Mouse (Mus musculus) forebrain, embryonic 10.5 days (tissue): ENCODE measurements around the gene Aars2. TPM values are rescaled to one million over a fixed set of nuclear protein-coding genes. Genes with fewer than 3 reads are reported as not detected.

Experiments
- DNase-seq: peaks from one replicate; pipeline ENCODE4 v3.0.0-alpha.2; 2017; ENCODE audit warnings: low spot score; ENCODE audit errors: extremely low spot score
- H3K27ac ChIP-seq: fragments of 300-500 bp; sonication (generic); 2 replicates; pipeline ENCODE4 v1.5.1; 2016; ENCODE audit warnings: mild to moderate bottlenecking
- H3K27me3 ChIP-seq: fragments of 300-500 bp; sonication (generic); 2 replicates; pipeline ENCODE4 v1.6.1; 2016; ENCODE audit warnings: mild to moderate bottlenecking; ENCODE audit not compliant: poor library complexity, severe bottlenecking
- H3K36me3 ChIP-seq: fragments of 300-500 bp; sonication (generic); replicated peaks from 2 replicates; pipeline ENCODE4 v1.6.1; 2016; ENCODE audit warnings: mild to moderate bottlenecking, moderate library complexity
- H3K4me1 ChIP-seq: fragments of 300-500 bp; sonication (generic); 2 replicates; pipeline ENCODE4 v1.6.1; 2016
- H3K4me3 ChIP-seq: fragments of 300-500 bp; sonication (generic); 2 replicates; pipeline ENCODE4 v1.5.1; 2016; ENCODE audit warnings: mild to moderate bottlenecking, moderate library complexity
- H3K9me3 ChIP-seq: fragments of 300-500 bp; sonication (generic); 2 replicates; pipeline ENCODE4 v1.6.1; 2016; ENCODE audit warnings: mild to moderate bottlenecking, moderate library complexity
- WGBS: fragments of 180-500 bp; shearing (Covaris S2); methylation state at CpG from one replicate; pipeline ENCODE4 v1.1.7; 2016; 5-methylcytosine and 5-hydroxymethylcytosine counted together
- polyA plus RNA-seq: library from polyadenylated mRNA; unstranded; fragments of >200 nt; fragmentation: Nextera tagmentation; extraction: Ambion mirVana; gene quantifications from 2 replicates; pipeline ENCODE4 v1.2.1, GENCODE M21; 2016

Gene Aars2
- 33.9 and 35.1 TPM in 2 replicates for polyA plus RNA-seq

DNA sequence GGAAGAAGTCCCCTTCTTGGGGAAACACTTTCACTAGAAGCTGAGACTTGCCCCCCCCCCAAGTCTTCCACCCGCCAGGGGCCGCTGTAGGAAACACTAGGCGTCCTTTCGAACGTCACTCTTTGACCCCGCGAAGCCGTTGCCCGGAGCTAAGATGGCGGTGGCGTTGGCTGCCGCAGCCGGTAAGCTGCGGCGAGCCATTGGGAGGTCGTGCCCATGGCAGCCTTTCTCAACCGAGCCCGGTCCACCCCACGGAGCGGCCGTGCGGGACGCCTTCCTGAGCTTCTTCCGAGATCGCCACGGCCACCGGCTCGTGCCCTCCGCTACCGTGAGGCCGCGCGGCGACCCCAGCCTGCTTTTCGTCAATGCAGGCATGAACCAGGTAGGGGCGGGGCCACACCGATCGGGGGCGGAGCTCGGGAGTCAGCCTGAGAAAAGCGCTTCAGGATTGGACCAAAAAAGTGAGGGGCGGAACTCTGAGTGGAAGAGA lies at the start of gene Aars2:
Aars2 (plus strand) TSS at position 142 of the 490 bp plus-strand sequence.
- under 1% methylated on average over 42 of the region's 42 CpGs for WGBS
- H3K9me3 ChIP-seq: no peaks in the 10 kb centered on the region
- no peaks in the 10 kb centered on the region; the same call in 1 of the 2 replicates for H3K27me3 ChIP-seq
- peaks cover 35% of the 10 kb centered on the region for H3K36me3 ChIP-seq
- peak within 1 kb of the TSS; percentile 96 for H3K27ac ChIP-seq
- peak within 1 kb of the TSS; percentile 67 for H3K4me3 ChIP-seq
- peaks cover 19% of the 10 kb centered on the region for H3K4me1 ChIP-seq
- DNase-seq: peak; percentile 93

DNA sequence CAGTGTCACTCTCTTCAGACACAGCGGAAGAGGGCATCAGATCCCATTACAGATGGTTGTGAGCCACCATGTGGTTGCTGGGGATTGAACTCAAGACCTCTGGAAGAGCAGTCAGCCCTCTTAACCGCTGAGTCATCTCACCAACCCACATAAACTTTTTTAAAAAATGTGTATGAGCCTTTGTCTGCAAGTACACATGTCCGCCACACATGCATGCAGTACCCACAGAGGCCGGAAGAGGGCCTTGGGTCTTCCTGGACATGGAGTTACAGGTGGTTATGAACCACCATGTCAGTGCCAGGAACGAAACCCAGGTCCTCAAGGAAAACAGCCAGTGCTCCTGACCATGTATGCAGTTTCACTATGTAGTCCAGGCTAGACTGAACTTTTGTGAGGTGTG lies 49.2 kb upstream of the Aars2 start:
- H3K4me1 ChIP-seq: peaks cover 13% of the 10 kb centered on the region
- WGBS: 92% methylated on average over 5 of the region's 5 CpGs
- H3K4me3 ChIP-seq: no peak overlapping the region
- no peak for DNase-seq
- H3K27ac ChIP-seq: no peak overlapping the region
- H3K36me3 ChIP-seq: no peaks in the 10 kb centered on the region
- no peaks in the 10 kb centered on the region for H3K9me3 ChIP-seq
- no peaks in the 10 kb centered on the region for H3K27me3 ChIP-seq

GRCm38 (mm10) chr17:45458516-45458915 lies 48.1 kb upstream of the Aars2 start:
- H3K27ac ChIP-seq: no peak overlapping the region
- H3K36me3 ChIP-seq: no peaks in the 10 kb centered on the region
- no peak for DNase-seq
- no peaks in the 10 kb centered on the region for H3K9me3 ChIP-seq
- peaks cover 13% of the 10 kb centered on the region for H3K4me1 ChIP-seq
- 83% methylated on average over 4 of the region's 4 CpGs for WGBS
- no peak overlapping the region for H3K4me3 ChIP-seq
- H3K27me3 ChIP-seq: no peaks in the 10 kb centered on the region

GRCm38 (mm10) chr17:45459062-45459461 lies 47.6 kb upstream of the Aars2 start:
- WGBS: 83% methylated on average over 8 of the region's 8 CpGs
- H3K27ac ChIP-seq: no peak overlapping the region
- no peak for DNase-seq
- H3K27me3 ChIP-seq: no peaks in the 10 kb centered on the region
- no peaks in the 10 kb centered on the region for H3K36me3 ChIP-seq
- H3K4me3 ChIP-seq: no peak overlapping the region
- H3K9me3 ChIP-seq: no peaks in the 10 kb centered on the region
- peaks cover 13% of the 10 kb centered on the region for H3K4me1 ChIP-seq

DNA sequence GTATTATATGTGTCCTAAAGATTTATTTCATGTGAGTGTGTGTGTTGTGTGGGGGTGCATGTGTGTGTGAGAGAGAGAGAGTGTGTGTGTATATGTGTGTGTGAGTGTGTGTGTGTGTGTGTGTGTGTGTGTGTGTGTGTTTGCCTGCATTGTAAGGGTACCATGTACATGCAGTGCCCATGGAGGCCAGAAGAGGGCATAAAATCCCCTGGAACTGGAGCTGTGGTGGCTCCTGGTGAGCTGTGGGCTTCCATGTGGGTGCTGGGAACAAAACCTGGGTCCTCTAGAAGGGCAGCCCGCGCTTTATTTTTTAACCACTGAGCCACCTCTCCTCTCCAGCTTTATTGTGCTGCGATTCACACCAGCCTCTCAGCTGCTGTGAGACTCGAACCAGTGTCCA lies 44.1 kb upstream of the Aars2 start:
- H3K36me3 ChIP-seq: no peaks in the 10 kb centered on the region
- 91% methylated on average over 4 of the region's 4 CpGs for WGBS

GRCm38 (mm10) chr17:45464255-45464654 lies 42.4 kb upstream of the Aars2 start:
- no peak for DNase-seq
- Histone ChIP-seq H3K4me3 (no peak overlapping the region), H3K27ac (no peak overlapping the region), H3K27me3 (no peaks in the 10 kb centered on the region), H3K36me3 (no peaks in the 10 kb centered on the region), H3K4me1 (no peaks in the 10 kb centered on the region), H3K9me3 (peaks cover 10% of the 10 kb centered on the region)
- WGBS: 86% methylated on average over 9 of the region's 9 CpGs

More for the DNA sequence above, 44.1 kb upstream of the Aars2 start:
- Histone ChIP-seq H3K4me1 (no peaks in the 10 kb centered on the region), H3K4me3 (no peak overlapping the region), H3K9me3 (peaks cover 6% of the 10 kb centered on the region), H3K27ac (no peak overlapping the region), H3K27me3 (no peaks in the 10 kb centered on the region)
- DNase-seq: no peak

GRCm38 (mm10) chr17:45466701-45467100 lies 39.9 kb upstream of the Aars2 start:
- Histone ChIP-seq H3K9me3 (peaks cover 10% of the 10 kb centered on the region), H3K36me3 (no peaks in the 10 kb centered on the region), H3K4me1 (no peaks in the 10 kb centered on the region), H3K27me3 (no peaks in the 10 kb centered on the region), H3K27ac (no peak overlapping the region), H3K4me3 (no peak overlapping the region)
- DNase-seq: no peak
- WGBS: 65% methylated on average over 2 of the region's 2 CpGs

DNA sequence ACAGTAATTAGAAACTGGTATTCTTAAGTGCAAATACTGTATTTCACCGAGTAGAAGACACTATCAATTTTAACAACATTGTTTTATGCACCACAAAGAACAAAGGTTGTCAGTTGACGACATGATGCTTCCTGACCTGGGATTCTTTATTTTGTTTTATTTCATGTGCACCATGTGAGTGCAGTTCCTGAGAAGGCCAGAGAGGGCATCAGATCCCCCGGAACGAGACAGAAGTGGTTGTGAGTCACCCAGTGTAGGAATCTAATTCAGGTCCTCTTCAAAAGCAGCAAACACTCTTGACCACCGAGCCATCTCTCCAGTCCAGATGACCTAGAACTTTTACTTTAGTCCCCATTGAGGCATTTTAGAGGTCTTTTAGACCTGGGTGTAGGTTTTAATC lies 38.3 kb upstream of the Aars2 start:
- Histone ChIP-seq H3K4me3 (no peak overlapping the region), H3K4me1 (no peaks in the 10 kb centered on the region), H3K27ac (no peak overlapping the region), H3K27me3 (peaks cover 4% of the 10 kb centered on the region), H3K9me3 (peaks cover 10% of the 10 kb centered on the region), H3K36me3 (no peaks in the 10 kb centered on the region)
- WGBS: 83% methylated on average over 5 of the region's 5 CpGs
- DNase-seq: no peak

GRCm38 (mm10) chr17:45470726-45471125 lies 35.9 kb upstream of the Aars2 start:
- Histone ChIP-seq H3K27ac (no peak overlapping the region), H3K9me3 (peaks cover 10% of the 10 kb centered on the region), H3K36me3 (no peaks in the 10 kb centered on the region), H3K4me1 (peaks cover 11% of the 10 kb centered on the region), H3K27me3 (peaks cover 28% of the 10 kb centered on the region), H3K4me3 (no peak overlapping the region)
- 90% methylated on average over 7 of the region's 7 CpGs for WGBS
- DNase-seq: no peak

DNA sequence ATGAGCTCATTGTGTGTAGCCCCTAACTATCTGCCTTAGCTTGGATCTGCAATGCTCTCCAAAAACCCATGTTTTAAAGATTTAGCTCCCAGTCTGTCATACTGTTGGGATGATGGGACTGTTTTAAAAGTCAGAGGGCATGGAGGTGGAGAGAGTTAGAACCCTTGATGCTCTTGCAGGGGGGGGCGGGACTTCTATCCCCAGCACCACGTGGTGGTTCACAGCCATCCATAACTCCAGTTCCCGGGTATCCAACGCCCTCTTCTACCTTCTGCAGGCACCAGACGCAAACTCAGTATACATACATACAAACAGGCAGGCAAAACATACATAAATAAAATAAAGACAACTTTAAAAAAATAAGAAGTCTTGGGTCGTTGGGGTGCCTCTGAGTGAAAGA lies 33.0 kb upstream of the Aars2 start:
- H3K9me3 ChIP-seq: no peaks in the 10 kb centered on the region
- no peaks in the 10 kb centered on the region for H3K36me3 ChIP-seq
- no peak for DNase-seq
- H3K4me3 ChIP-seq: no peak overlapping the region
- peaks cover 54% of the 10 kb centered on the region for H3K27me3 ChIP-seq
- H3K27ac ChIP-seq: no peak overlapping the region
- WGBS: 78% methylated on average over 6 of the region's 6 CpGs
- peaks cover 17% of the 10 kb centered on the region for H3K4me1 ChIP-seq

GRCm38 (mm10) chr17:45474146-45474545 lies 32.5 kb upstream of the Aars2 start:
- no peaks in the 10 kb centered on the region for H3K36me3 ChIP-seq
- DNase-seq: no peak
- peak overlapping the region; percentile 56 for H3K4me3 ChIP-seq
- 0 out of 2 replicates have a peak overlapping the region, but pooled peaks have one; percentile 60 for H3K27ac ChIP-seq
- 67% methylated on average over 8 of the region's 8 CpGs for WGBS
- peaks cover 54% of the 10 kb centered on the region for H3K27me3 ChIP-seq
- peaks cover 18% of the 10 kb centered on the region for H3K4me1 ChIP-seq
- H3K9me3 ChIP-seq: no peaks in the 10 kb centered on the region

DNA sequence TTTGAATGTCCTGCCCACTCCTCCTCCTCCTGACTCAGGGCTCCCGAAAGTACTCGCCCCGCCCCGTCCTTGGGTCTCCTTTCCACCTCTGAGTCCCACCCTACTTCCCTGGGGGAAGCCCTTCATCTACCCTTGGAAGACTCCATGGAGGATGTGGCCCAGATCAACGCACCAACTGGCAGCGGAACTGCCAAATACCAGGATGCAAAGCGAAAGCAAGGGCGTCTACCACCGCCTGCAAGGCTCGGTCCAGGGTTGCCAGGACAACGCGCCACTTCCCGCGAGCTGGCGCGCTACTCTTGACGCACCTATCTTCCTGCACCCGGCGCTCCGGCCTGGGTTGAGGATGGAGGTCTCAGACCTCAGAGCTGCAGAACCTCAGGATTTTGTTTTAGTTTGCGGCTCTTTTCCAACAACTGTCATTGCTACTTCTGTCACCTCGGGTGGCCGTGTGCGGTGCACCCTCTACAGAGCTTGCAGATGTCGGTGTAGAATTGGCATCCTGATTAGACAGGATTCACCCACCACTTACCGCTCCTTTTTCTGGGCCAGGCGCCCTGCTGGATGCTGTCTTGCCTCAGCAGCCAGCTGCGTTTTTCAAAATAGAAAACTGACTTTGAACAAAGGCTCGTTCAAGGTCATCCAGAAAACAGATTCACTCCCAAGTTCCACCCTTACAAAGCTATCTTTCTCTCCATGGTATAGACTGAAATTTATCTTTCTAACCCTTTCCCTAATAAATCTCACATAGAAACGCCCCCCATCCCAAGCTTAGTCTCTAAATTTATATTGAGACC lies 31.8 kb upstream of the Aars2 start, which contains the start of gene Spats1:
Spats1 (minus strand) TSS at position 747 of the 797 bp plus-strand sequence.
- Histone ChIP-seq H3K4me1 (peaks cover 18% of the 10 kb centered on the region), H3K27ac (peak within 1 kb of the TSS; percentile 60), H3K9me3 (no peaks in the 10 kb centered on the region), H3K4me3 (peak within 1 kb of the TSS; percentile 56), H3K27me3 (peaks cover 54% of the 10 kb centered on the region), H3K36me3 (no peaks in the 10 kb centered on the region)
- peak; percentile 65 for DNase-seq
- WGBS: 8% methylated on average over 30 of the region's 30 CpGs

- peak; percentile 88 for DNase-seq
- WGBS: 20% methylated on average over 12 of the region's 12 CpGs
- H3K4me3 ChIP-seq: no peak overlapping the region
- H3K4me1 ChIP-seq: peaks cover 18% of the 10 kb centered on the region
- peaks cover 10% of the 10 kb centered on the region; the same call in 1 of the 2 replicates for H3K9me3 ChIP-seq
- H3K27ac ChIP-seq: no peak overlapping the region
- H3K36me3 ChIP-seq: no peaks in the 10 kb centered on the region
- H3K27me3 ChIP-seq: peaks cover 50% of the 10 kb centered on the region
These were observed 28.3 kb upstream of the Aars2 start for GRCm38 (mm10) chr17:45478234-45478825.
